8 mouse cellular contexts compared by ENCODE assay signal in genomic region chr9:29202196-29202595, GRCm38 (mm10).
DNase-seq lines count a peak whose midpoint lies in the region.

No protein-coding gene starts in this region.

- DNase-seq in cerebellum, postnatal 14 days, result peak; percentile 42 to 51
- DNase-seq in cerebellum, adult 9-10 months, result no peak
- DNase-seq in kidney, postnatal 10 days, result peak; percentile 12
- DNase-seq in kidney, adult 11 months, result no peak
- DNase-seq in testis, postnatal 10 days (ENCODE audit: low spot score), result peak; percentile 45
- no peak for DNase-seq in testis, postnatal 14 days (ENCODE audit: low spot score)
- DNase-seq in ovary, postnatal 10 days (ENCODE audit: low spot score), result no peak
- DNase-seq in embryo, embryonic 9.5 days (ENCODE audit: extremely low spot score), result no peak

Comparison
In these comparisons a context has a peak if more than half of its experiments do, and no peak if none do; other contexts are left out.
1. DNase-seq: peak in cerebellum, postnatal 14 days (2 of 2), kidney, postnatal 10 days (single experiment) and testis, postnatal 10 days (single experiment); none in cerebellum, adult 9-10 months (single experiment), kidney, adult 11 months (single experiment), testis, postnatal 14 days (single experiment), ovary, postnatal 10 days (single experiment) and embryo, embryonic 9.5 days (single experiment).